ENCODE assay signal across 9 mouse cellular contexts in the genomic region with DNA sequence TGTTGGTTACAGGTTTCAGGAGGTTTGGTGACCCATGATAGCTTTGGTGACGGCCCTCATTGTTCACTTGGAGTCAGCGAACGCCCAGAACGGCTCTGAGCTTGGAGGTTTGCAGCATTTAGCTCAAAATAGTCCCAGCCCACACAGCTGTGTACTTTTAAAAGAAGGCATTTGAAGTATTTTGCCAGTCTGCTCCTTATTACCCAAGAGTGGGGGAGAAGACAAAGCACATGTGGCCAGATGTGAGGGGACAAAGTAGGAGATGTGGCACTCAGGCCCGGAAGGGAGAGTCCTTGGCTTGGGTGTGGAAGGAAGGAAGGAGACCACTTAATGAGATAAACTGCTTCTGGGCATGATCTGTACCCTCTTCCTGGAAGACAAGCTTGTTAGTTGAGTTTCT. TPM values are rescaled to one million over a fixed set of nuclear protein-coding genes. Genes with fewer than 3 reads are reported as not detected.
DNase-seq lines count a peak whose midpoint lies in the region; ATAC-seq lines count a peak whose summit lies in the region.
"Had no signal": no experiment of that assay in that cellular context is flagged by ENCODE, and none has a peak within 500 bp of the region (broad histone marks: within the 10 kb centered on the region; RNA-seq: fewer than 3 reads in every experiment).

No protein-coding gene starts in this region.

- H3K4me3 ChIP-seq in embryonic facial prominence, embryonic 13.5 days: peak overlapping the region; percentile 70
- H3K4me3 ChIP-seq in intestine, embryonic 15.5 days (replicated peaks): peak overlapping the region; percentile 67
- H3K4me3 ChIP-seq in midbrain, embryonic 13.5 days (replicated peaks): peak overlapping the region; percentile 61

- WGBS in embryonic facial prominence, embryonic 13.5 days: 14% methylated on average over 5 of the region's 5 CpGs
- 53% methylated on average over 5 of the region's 5 CpGs for WGBS in intestine, embryonic 15.5 days
- 65% methylated on average over 5 of the region's 5 CpGs for WGBS in midbrain, embryonic 13.5 days

- peak overlapping the region; percentile 87 for H3K27ac ChIP-seq in embryonic facial prominence, embryonic 13.5 days
- no peak overlapping the region for H3K27ac ChIP-seq in intestine, embryonic 15.5 days
- no peak overlapping the region for H3K27ac ChIP-seq in midbrain, embryonic 13.5 days

- peak overlapping the region; percentile 98 for H3K4me2 ChIP-seq in embryonic facial prominence, embryonic 13.5 days
- H3K4me2 ChIP-seq in intestine, embryonic 15.5 days (replicated peaks): peak overlapping the region; percentile 98
- H3K4me2 ChIP-seq in midbrain, embryonic 13.5 days (replicated peaks): peak overlapping the region; percentile 85

- peak overlapping the region; percentile 81 for H3K9ac ChIP-seq in embryonic facial prominence, embryonic 13.5 days
- H3K9ac ChIP-seq in intestine, embryonic 15.5 days: no peak overlapping the region; the same call in 1 of the 2 replicates
- no peak overlapping the region for H3K9ac ChIP-seq in midbrain, embryonic 13.5 days (replicated peaks)

- DNase-seq in heart, adult 11 months: peak; percentile 89
- no peak for DNase-seq in heart, postnatal 36 days
- DNase-seq in gastrocnemius, postnatal 36 days: no peak
- no peak for DNase-seq in gastrocnemius, adult 18-20 months (ENCODE audit: low spot score)
- DNase-seq: adrenal gland, postnatal 14 days had no signal

- no peak for ATAC-seq in embryonic facial prominence, embryonic 13.5 days (ENCODE audit: insufficient number of reproducible peaks, insufficient read depth, low FRiP score, low TSS enrichment, low read depth)
- ATAC-seq in intestine, embryonic 15.5 days: no peak
- ATAC-seq in midbrain, embryonic 13.5 days: no peak
- no peak for ATAC-seq in megakaryocyte progenitor cell, adult 5-6 weeks (replicated peaks; ENCODE audit: poor library complexity)

- H3K27me3 ChIP-seq in embryonic facial prominence, embryonic 13.5 days: peaks cover 9% of the 10 kb centered on the region
- H3K27me3 ChIP-seq in intestine, embryonic 15.5 days (replicated peaks): 0 out of 2 replicates have a peak, but pooled peaks cover 5% of the 10 kb centered on the region
- H3K27me3 ChIP-seq in midbrain, embryonic 13.5 days: peaks cover 28% of the 10 kb centered on the region

- H3K36me3 ChIP-seq in embryonic facial prominence, embryonic 13.5 days: no peaks in the 10 kb centered on the region
- H3K36me3 ChIP-seq in intestine, embryonic 15.5 days: no peaks in the 10 kb centered on the region
- no peaks in the 10 kb centered on the region for H3K36me3 ChIP-seq in midbrain, embryonic 13.5 days

- H3K9me3 ChIP-seq in embryonic facial prominence, embryonic 13.5 days: no peaks in the 10 kb centered on the region
- no peaks in the 10 kb centered on the region for H3K9me3 ChIP-seq in intestine, embryonic 15.5 days
- H3K9me3 ChIP-seq in midbrain, embryonic 13.5 days: no peaks in the 10 kb centered on the region

- intact Hi-C loops in heart, postnatal 36 days (cut with DNase I): loop anchor here (2.0 to 10.0 kb wide), 2 partner anchors 23 to 217 kb away; no protein-coding TSS in a partner anchor
- intact Hi-C loops in gastrocnemius, postnatal 36 days (cut with DNase I): loop anchor here (10.0 kb wide), 1 partner anchor 613 kb away; no protein-coding TSS in a partner anchor

- H3K4me1 ChIP-seq in embryonic facial prominence, embryonic 13.5 days: peaks cover 47% of the 10 kb centered on the region
- H3K4me1 ChIP-seq in intestine, embryonic 15.5 days (replicated peaks): peaks cover 8% of the 10 kb centered on the region
- H3K4me1 ChIP-seq in midbrain, embryonic 13.5 days (replicated peaks): peaks cover 23% of the 10 kb centered on the region

RNA-seq across cellular contexts. Expression of a gene that starts 1.3 kb away (rescaled TPM):
- 100 to 1,000 TPM; 174 to 183 TPM for total RNA-seq in heart, postnatal 36 days (2021)
- polyA plus RNA-seq in embryonic facial prominence, embryonic 13.5 days (2015; fragmentation: Nextera tagmentation; extraction: Ambion mirVana): 68.6 and 68.9 TPM in 2 replicates
- polyA plus RNA-seq in intestine, embryonic 15.5 days (2015; fragmentation: Nextera tagmentation; extraction: Ambion mirVana): 30.4 and 37.8 TPM in 2 replicates
- 24.5 and 27.1 TPM in 2 replicates for polyA plus RNA-seq in midbrain, embryonic 13.5 days (2015; fragmentation: Nextera tagmentation; extraction: Ambion mirVana)
- 1 to 10 TPM; 1.3 to 2.3 TPM for total RNA-seq in gastrocnemius, postnatal 36 days (2021)
- 3.0 and 3.3 TPM in 2 replicates for total RNA-seq in megakaryocyte progenitor cell, adult 5-6 weeks (2015)
- total RNA-seq in megakaryocyte progenitor cell, adult 5-6 weeks (2017): 6.0 and 6.7 TPM in 2 replicates
- total RNA-seq in gastrocnemius, adult 18-20 months (2021): 1 to 10 TPM; 2.0 to 2.3 TPM

Comparison
In these comparisons a context has a peak if more than half of its experiments do, and no peak if none do; other contexts are left out.
1. RNA of a gene that starts 1.3 kb away (total RNA-seq): 174 to 183 TPM in heart, postnatal 36 days; 3.0 to 6.7 TPM in megakaryocyte progenitor cell, adult 5-6 weeks, 1.3 to 2.3 TPM in gastrocnemius, postnatal 36 days and 2.0 to 2.3 TPM in gastrocnemius, adult 18-20 months; every median in the first group is over 10 times any median in the second.
2. Peak in every context shown above with its lines, with median percentiles within 50 percentile points of each other: H3K4me2 ChIP-seq and H3K4me3 ChIP-seq.